Mouse (Mus musculus): ENCODE results near the gene Gnl3.

The Gnl3 gene

DNA sequence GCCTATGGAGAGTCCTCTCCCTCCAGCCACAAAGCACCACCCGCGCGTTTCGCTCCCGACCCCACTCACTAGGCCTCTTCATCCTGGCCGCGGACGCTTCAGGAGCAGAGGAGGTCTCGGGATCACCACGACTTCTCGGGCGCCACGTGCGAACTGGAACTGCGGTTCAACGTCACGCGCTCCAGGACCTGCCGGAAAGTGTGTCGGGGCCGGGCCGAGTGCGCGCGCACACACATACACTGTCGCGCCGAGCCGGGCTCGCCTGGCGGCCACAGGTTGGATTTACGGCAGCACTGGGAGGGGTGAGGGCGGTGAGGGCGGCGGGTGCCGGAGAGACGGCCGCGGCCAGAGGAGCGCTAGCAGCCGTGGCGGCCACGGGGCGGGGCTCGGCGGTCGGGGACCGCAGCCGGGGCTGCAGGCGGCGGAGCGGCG lies at the start of gene Gnl3, which contains the start of gene Pbrm1:
TSS of gene Gnl3 (minus strand) at position 293 of the 432 bp plus-strand sequence.
TSS of gene Pbrm1 (plus strand) at position 279 of the 432 bp plus-strand sequence.
- in situ Hi-C loops (cut with MboI) = no loop called here

DNA sequence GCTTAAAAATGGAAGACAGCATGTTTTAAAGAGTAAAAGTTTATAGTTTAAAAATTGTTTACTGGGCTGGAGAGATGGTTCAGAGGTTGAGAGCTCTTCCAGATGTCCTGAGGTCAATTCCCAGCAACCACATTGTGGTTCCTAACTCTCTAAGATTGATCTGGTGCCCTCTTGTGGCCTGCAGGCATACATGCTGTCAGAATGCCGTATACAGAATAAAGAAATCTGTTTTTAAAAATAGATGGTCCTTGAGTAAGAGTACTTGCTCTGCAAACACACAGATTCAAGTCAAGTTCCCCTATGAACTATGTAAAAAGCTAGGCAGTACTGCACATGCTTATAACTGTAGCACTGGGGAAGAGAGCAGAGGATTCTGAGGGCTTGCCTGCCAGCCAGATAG lies 43.3 kb upstream of the Gnl3 start:
- in situ Hi-C loops (cut with MboI) = no loop called here

DNA sequence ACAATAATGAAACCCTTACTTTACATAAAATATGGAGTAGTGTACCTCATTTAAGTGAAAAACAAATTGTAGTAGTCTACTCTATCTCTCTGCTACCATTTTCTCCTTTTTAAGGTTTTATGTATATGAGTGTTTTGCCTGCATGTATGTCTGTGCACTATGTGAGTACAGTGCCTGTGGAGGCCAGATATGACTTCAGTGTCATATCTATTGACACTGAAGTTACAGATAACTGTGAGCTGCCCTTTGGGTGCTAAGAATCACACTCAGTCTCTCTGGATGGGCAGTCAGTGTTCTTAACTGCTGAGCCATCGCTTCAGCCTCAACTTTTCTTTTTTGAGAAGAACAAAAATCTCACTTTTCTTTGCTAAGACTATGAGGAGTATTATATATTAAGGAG lies 26.9 kb upstream of the Gnl3 start:
- in situ Hi-C loops (cut with MboI) = no loop called here

DNA sequence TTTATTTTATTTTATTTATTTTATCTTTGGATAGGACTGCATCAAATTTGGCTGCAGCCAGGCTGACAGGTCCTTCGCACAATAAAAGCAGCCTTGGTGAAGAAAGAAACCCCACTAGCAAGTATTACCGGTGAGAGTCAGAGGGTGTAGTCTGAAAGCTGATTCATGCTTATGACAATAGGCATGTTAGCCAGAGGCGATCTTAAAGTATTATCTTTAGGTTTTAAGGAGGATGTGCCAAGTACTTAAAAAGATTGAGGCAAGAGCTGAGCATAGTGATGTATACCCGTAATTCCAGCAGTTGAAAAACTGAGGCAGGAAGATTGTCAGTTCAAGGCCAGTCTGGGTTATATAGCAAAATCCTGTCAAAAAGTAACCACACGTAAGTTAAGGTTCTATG lies 26.3 kb upstream of the Gnl3 start:
- in situ Hi-C loops (cut with MboI) = no loop called here

DNA sequence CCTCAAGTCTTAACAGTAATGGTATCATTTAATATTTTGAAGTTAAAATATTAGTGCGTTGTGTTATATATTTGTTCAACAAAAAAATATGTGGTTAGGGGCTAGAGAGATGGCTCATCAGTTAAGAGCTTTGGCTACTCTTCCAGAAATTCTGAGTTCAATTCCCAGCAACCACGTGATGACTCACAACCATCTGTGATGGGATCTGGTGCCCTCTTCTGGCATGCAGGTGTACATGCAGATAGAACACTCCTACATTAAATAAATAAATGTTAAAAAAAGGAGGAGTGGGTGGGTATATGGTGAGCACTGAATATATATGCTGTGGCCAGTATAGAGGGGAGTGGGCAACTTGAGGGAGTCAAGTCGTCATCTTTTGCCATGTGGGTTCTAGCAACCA lies 6.8 kb upstream of the Gnl3 start:
- in situ Hi-C loops (cut with MboI) = no loop called here

DNA sequence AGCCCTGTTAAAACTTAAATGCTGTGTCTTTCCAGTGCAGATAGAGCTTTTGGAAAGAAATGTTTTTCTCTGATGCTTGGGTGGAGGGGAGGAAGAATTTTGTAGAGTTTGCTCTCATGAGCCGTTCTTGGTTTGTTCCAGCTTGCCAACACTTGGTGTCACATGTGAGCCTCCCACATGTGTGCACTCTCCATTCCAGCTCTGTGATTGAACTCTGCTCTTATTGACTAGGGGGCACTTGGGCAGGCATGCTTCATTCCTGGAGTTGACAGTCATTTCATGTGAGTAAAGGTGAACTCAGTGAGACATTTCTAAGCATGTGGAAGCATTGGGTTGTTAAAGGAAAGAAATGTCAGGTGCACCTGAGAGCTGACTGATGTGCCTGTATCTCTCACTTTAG lies 3.6 kb upstream of the Gnl3 start:
- in situ Hi-C loops (cut with MboI) = no loop called here

DNA sequence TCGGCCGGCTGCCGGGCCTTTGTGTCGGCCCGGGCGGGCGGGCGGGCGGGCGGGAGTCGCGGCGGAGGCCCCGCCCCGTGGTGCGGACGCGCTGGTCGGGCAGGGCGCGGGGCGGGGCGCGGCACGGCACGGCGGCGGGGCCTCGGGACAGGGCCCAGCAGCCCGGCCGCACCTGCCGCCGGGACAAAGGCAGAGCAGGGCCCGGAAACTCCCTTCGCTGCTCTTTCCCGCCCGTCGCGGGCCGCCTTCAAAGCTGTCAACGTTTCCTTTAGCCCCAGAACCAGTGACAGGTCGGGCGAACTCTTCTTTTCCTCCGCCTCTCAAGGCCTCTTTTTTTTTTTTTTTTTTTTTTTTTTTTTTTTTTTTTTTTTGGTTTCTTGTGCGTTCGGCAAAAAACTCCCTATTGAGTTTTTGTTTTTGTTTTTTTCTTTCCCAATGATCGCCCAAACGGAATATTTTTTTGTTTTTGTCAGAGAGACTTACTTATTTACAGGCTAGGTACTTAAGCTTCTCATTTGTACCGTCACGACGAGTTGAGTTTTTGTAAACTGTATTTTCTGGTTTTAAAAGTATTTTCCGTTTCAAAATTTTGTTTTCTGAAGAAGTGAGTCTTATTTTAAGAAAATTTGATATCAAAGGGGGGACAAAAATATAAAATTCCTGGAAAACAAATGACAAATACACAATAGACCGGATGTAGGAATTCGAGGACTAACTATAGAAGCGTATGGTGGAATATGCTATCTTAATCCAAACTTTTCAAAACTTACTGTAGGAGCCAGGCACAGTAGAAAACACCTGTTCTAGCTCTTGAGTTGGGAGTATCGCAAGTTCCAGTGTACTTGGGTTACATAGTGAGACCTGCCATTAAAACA lies 616 bp upstream of the Gnl3 start:
- in situ Hi-C loops (cut with MboI) = no loop called here

DNA sequence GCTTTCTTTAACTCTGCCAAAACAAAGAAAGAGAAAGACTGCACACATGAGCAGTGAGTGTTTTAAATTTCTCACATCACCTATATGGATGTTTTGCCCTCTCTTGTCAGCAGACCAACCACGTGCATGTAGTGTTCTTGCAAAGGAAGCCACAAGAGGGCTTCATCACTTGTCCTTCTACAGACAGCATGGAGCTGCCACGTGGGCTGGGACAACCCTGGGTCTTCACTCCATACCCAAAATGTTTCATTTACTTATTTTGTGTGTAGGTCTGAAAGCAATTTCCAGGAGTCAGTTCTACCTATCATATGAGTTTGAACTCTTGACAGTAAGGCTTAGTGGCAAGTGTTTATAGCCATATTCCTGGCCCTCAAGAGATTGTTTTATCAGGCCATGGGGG lies 1.1 kb downstream of the Gnl3 start:
- in situ Hi-C loops (cut with MboI) = no loop called here

DNA sequence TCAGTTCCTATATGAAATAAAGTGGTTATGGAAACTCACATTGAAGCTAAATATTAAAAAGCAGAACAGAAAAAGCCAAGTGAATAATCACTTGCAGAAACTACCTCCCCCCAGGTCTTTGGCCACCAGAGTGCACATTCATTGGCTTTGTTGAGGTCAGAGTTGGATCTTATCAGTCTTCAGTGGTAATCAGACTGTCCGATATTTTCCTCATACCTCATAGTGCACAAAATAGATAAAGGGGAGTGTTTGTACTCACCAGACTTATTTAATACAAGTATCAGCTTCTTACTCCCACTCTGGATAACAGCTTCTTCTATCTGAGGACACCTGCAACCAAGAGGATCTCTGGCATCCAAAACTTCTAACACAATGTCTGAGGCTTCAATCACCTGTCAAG lies 2.9 kb downstream of the Gnl3 start:
- in situ Hi-C loops (cut with MboI) = no loop called here

DNA sequence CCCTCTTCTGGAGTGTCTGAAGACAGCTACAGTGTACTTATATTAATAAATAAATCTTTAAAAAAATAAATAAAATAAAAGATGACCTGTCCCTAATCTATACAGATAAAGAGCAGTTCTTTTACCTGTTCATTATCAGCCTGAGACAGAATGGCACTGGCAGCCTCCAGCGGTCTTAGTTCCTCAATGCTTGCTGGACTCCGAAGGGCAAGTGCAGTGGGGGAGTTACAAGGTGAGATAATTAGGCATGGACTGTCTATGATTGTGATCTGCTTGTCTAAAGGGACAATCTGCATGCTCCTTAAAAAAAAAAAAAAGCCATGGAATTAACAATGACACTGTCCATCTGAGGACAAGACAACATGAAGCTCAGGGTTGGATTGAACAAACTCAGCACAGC lies 5.0 kb downstream of the Gnl3 start:
- in situ Hi-C loops (cut with MboI) = no loop called here

DNA sequence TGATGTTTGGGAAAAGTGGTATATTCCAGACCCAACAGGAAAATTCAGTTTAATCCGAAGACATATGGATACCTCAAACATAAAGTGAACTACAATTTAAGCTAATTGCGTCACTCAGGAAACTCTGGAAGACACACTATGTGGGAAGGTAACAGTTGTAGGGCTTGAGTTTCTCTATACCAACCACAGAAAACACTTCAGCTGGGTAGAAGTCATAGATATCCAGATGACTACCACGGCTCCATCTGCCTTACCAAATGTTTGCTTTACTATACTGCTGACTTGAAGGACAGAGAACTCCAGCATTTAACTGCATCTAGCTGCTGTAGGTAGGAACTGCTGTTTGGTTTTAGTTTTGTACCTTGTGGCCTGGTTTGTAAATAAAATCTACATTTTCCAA lies 7.4 kb downstream of the Gnl3 start:
- in situ Hi-C loops (cut with MboI) = no loop called here

DNA sequence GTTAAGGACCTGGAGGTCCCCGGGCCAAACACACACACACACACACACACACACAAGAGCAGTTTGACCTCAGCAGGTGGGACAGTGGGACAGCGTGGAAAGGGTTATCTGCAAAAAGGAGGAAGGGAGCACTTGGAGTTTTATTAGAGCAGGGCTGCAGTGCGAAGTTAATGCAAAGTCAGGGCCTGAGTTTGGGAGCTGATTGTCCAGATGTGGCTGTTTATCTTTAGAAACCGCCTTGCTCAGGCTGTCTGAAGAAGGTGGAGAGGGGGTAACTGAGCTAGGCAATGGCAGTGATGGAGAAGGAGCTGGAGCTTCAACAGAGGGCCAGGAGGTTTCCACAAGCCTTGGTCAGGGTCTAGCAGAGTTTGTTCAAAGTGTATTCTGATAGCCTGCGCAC lies 12.2 kb downstream of the Gnl3 start:
- in situ Hi-C loops (cut with MboI) = no loop called here

DNA sequence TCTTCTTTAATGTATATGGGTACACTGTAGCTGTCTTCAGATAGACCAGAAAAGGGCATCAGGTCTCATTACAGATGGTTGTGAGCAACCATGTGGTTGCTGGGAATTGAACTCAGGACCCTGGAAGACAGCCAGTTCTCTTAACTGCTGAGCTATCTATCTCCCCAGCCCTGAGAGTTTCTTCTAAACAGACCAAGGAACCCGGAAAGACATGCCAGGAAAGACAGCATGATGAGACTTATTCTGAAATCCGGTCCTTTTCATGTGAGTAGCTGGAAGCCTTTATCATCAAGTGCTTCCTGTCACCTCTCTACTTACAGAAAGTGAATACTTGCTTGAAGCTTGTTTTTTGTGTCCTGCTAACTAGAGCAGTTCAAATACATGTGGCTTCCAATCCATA lies 14.4 kb downstream of the Gnl3 start:
- in situ Hi-C loops (cut with MboI) = no loop called here

DNA sequence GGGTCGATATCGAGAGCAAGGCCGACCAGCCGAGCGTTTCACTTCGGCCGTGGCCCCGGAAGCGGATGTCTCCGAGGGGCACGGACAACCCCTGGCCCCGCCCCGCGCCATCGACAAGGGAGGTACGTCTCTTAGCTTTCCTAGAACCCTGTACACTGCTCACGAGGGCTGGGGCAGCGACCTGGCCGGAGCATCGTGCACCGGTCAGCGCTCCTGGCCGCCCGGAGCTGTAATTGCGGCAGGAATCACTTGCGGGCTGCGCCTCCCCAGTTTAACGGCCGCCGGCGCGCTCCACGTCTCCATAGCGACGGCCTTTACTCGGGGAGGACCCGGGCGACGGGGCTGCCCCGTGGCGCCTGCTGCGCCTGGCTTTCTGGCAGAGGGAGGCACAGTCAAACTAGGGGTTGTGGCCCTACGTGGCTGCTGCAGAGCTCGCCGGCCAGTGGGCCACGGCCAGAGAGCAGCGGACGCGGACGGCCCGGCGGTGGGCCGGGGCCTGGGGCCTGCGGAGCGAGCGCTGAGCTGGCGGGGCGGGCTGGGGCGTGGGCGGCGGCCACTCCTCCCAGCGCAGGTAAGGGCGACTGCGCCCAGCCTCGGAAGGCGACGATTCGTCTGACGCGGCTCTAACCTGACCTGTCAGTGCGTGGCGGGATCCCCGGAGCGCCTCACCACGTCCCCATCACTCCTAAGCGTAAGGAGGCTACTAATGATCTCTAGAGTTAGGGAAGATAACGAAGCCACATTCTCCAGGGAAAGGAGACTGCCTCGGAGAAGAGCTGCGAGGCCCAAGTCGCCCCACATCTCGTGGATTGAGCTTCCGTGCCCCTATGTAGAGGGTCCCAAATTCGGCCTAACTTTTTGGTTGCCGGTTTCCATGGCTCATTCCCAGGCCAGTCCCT lies 17.4 kb downstream of the Gnl3 start, which contains the start of the genes Glt8d1 and Spcs1:
TSS of gene Glt8d1 (plus strand) at position 94 of the 899 bp plus-strand sequence.
TSS of gene Spcs1 (minus strand) at position 366 of the 899 bp plus-strand sequence.
- in situ Hi-C loops (cut with MboI) = no loop called here

DNA sequence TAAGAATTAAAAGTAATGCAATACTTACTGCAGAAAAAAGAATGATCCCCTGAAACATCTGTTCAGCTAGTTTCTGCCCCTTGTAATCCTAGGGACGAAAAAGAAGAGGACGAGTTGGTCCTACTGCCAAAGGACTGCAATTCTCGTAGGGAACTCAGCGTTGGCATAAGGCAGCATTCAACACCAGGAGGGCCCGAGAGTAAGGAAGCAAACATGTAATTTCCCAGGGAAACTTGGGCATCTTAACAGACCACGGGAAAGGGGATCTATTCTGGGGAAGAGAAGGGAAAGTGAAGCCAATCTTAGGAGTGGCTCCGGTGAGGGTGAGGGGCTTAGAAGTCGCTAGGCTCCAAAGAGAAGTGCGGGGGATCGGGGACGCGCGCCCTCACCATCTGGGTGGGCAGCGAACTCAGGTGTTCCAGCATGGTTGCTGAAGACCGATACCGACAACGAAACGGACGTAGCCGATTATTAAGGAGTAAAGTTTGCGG lies 18.1 kb downstream of the Gnl3 start:
- in situ Hi-C loops (cut with MboI) = no loop called here

DNA sequence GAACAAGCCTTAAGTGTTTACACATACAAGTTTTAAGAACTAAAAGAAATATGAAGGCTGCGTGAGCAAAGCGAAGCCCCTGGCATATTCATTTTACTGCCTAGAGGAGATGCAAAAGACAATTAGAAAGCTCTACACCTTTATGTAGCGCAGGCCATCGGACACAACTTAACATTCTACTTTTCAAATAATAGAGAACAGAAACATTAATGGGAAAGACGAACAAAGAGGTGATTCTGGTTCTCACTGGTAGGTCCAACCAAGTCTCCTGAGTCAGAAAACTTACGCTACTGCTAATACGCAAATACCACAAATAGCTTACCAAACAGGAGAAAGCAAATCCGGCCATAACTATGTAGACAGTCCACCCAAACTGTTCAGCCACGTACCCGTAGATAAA lies 18.6 kb downstream of the Gnl3 start:
- in situ Hi-C loops (cut with MboI) = no loop called here

DNA sequence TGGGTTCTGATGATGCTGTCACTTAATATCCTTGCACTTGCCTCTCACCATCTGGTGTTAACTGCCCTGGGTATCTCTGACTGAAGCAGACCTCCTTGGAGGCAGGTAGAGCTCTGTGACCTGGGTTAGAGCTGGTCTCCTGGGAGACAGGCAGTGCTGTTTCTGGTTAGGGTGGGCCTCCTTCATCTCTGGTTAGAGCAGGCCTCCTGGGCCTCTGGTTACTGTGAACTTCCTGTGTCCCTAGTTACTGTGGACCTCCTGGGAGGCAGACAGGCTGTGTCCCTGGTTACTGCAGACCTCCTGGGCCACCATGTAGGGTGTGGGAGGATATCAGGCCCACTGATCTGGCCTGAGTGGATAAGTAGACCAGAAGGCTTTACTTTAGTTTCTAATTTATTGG lies 22.5 kb downstream of the Gnl3 start:
- in situ Hi-C loops (cut with MboI) = no loop called here

DNA sequence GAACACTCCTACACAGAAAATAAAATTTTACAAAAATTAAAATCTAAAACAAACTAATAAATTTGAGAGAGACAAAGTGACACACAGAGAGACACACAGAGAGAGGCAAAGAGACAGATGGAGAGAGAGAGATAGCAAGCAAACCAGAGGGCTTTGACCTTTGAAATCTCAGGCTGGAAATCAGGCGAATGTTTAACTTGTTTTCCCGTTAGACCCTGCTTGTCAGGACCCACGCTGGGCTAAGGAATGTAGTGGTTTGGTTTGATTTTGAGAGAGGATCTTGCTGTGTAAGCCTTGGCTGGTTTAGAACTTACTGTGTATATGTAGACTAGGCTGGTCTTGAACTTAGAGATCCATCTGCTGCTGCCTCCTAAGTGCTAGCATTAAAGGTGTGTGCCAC lies 42.7 kb downstream of the Gnl3 start:
- in situ Hi-C loops (cut with MboI) = no loop called here

DNA sequence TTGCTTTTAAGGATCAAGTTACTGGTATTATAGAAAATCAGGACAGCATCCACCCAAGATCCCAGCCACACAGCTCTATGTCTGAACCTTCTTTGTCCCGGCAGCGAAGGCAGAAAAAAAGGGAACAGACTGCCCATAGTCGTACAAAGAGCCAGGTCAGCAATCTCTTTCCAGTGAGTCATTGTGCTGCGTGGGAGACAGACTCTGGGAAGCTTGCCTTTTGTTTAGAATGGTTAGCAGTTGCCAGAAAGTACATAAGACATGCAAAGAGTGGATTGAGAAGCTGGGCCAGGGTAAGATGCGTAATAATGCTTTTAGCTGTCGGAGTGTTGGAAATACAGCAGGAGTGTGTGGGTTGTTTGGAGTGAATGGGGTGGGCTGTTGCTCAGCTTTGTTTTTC lies 44.7 kb downstream of the Gnl3 start:
- in situ Hi-C loops (cut with MboI) = no loop called here

Measured in mature B cell (primary cell).